Mouse (Mus musculus): ENCODE data around the gene Nlrp6. TPM values are rescaled to one million over a fixed set of nuclear protein-coding genes. Genes with fewer than 3 reads are reported as not detected.

Gene Nlrp6
- polyA plus RNA-seq, 1 experiment from 2014 or later: 52.8 TPM

- Histone ChIP-seq H3K27ac (ENCODE audit: low read depth, low read length) (no peak overlapping the region), H3K4me3 (ENCODE audit: low read depth, low read length) (no peak overlapping the region), H3K4me2 (replicated peaks; ENCODE audit: low read depth) (no peak overlapping the region), H3K9me3 (ENCODE audit: control insufficient read depth) (no peaks in the 10 kb centered on the region), H3K9ac (ENCODE audit: low read depth, low read length) (no peak overlapping the region), H3K36me3 (ENCODE audit: control insufficient read depth, insufficient read depth) (no peaks in the 10 kb centered on the region), H3K4me1 (replicated peaks; ENCODE audit: control insufficient read depth, insufficient read depth, low read length) (peaks cover 14% of the 10 kb centered on the region), H3K27me3 (replicated peaks; ENCODE audit: control insufficient read depth, insufficient read depth, low read length) (no peaks in the 10 kb centered on the region)
- peak; percentile 69 for TF ChIP-seq CTCF (IDR thresholded peaks at IDR 0.05; ENCODE audit: low read depth)
- 63% methylated on average over 3 of the region's 3 CpGs for WGBS
- no peak for ATAC-seq
These were observed 17.7 kb downstream of the Nlrp6 start for GRCm38 (mm10) chr7:140938436-140938835.

- Histone ChIP-seq H3K4me2 (replicated peaks; ENCODE audit: low read depth) (no peak overlapping the region), H3K9ac (ENCODE audit: low read depth, low read length) (no peak overlapping the region), H3K4me1 (replicated peaks; ENCODE audit: control insufficient read depth, insufficient read depth, low read length) (peaks cover 14% of the 10 kb centered on the region), H3K27me3 (replicated peaks; ENCODE audit: control insufficient read depth, insufficient read depth, low read length) (no peaks in the 10 kb centered on the region), H3K36me3 (ENCODE audit: control insufficient read depth, insufficient read depth) (no peaks in the 10 kb centered on the region), H3K9me3 (ENCODE audit: control insufficient read depth) (no peaks in the 10 kb centered on the region), H3K4me3 (ENCODE audit: low read depth, low read length) (no peak overlapping the region), H3K27ac (ENCODE audit: low read depth, low read length) (no peak overlapping the region)
- 59% methylated on average over 2 of the region's 2 CpGs for WGBS
- no peak for TF ChIP-seq CTCF (IDR thresholded peaks at IDR 0.05; ENCODE audit: low read depth)
- no peak for ATAC-seq
These were observed 18.2 kb downstream of the Nlrp6 start for GRCm38 (mm10) chr7:140938896-140939295.

GRCm38 (mm10) chr7:140939669-140940171 lies 19.0 kb downstream of the Nlrp6 start:
- H3K27ac ChIP-seq (ENCODE audit: low read depth, low read length): peak overlapping the region; percentile 35; the same call in 1 of the 2 replicates
- no peaks in the 10 kb centered on the region for H3K9me3 ChIP-seq (ENCODE audit: control insufficient read depth)
- H3K9ac ChIP-seq (ENCODE audit: low read depth, low read length): no peak overlapping the region
- 15% methylated on average over 7 of the region's 8 CpGs for WGBS
- peak; percentile 18; the same call in 1 of the 2 replicates for ATAC-seq
- TF ChIP-seq CTCF (IDR thresholded peaks at IDR 0.05; ENCODE audit: low read depth): no peak
- no peaks in the 10 kb centered on the region for H3K27me3 ChIP-seq (replicated peaks; ENCODE audit: control insufficient read depth, insufficient read depth, low read length)
- peak overlapping the region; percentile 27; the same call in 1 of the 2 replicates for H3K4me2 ChIP-seq (replicated peaks; ENCODE audit: low read depth)
- H3K36me3 ChIP-seq (ENCODE audit: control insufficient read depth, insufficient read depth): 0 out of 2 replicates have a peak, but pooled peaks cover 2% of the 10 kb centered on the region
- H3K4me3 ChIP-seq (ENCODE audit: low read depth, low read length): no peak overlapping the region
- H3K4me1 ChIP-seq (replicated peaks; ENCODE audit: control insufficient read depth, insufficient read depth, low read length): peaks cover 11% of the 10 kb centered on the region

- Histone ChIP-seq H3K9me3 (ENCODE audit: control insufficient read depth) (no peaks in the 10 kb centered on the region), H3K27me3 (replicated peaks; ENCODE audit: control insufficient read depth, insufficient read depth, low read length) (no peaks in the 10 kb centered on the region), H3K36me3 (ENCODE audit: control insufficient read depth, insufficient read depth) (peaks cover 19% of the 10 kb centered on the region), H3K4me3 (ENCODE audit: low read depth, low read length) (peak within 1 kb of the TSS; percentile 47), H3K4me2 (replicated peaks; ENCODE audit: low read depth) (peak within 1 kb of the TSS; percentile 72), H3K27ac (ENCODE audit: low read depth, low read length) (peak within 1 kb of the TSS; percentile 78), H3K9ac (ENCODE audit: low read depth, low read length) (peak within 1 kb of the TSS; percentile 52), H3K4me1 (replicated peaks; ENCODE audit: control insufficient read depth, insufficient read depth, low read length) (peaks cover 6% of the 10 kb centered on the region)
- peak; percentile 79 for ATAC-seq
- TF ChIP-seq CTCF (IDR thresholded peaks at IDR 0.05; ENCODE audit: low read depth): peak; percentile 96
- WGBS: 2% methylated on average over 33 of the region's 33 CpGs
These were observed 20.7 kb downstream of the Nlrp6 start, which contains the start of gene Pgghg for GRCm38 (mm10) chr7:140941222-140942051. TSS of gene Pgghg (plus strand) at chr7:140941391.

- peak overlapping the region; percentile 72 for H3K4me2 ChIP-seq (replicated peaks; ENCODE audit: low read depth)
- H3K9me3 ChIP-seq (ENCODE audit: control insufficient read depth): no peaks in the 10 kb centered on the region
- H3K4me1 ChIP-seq (replicated peaks; ENCODE audit: control insufficient read depth, insufficient read depth, low read length): peaks cover 6% of the 10 kb centered on the region
- H3K4me3 ChIP-seq (ENCODE audit: low read depth, low read length): peak overlapping the region; percentile 47
- 28% methylated on average over 9 of the region's 9 CpGs for WGBS
- peak overlapping the region; percentile 78 for H3K27ac ChIP-seq (ENCODE audit: low read depth, low read length)
- peaks cover 28% of the 10 kb centered on the region for H3K36me3 ChIP-seq (ENCODE audit: control insufficient read depth, insufficient read depth)
- peak overlapping the region; percentile 52 for H3K9ac ChIP-seq (ENCODE audit: low read depth, low read length)
- TF ChIP-seq CTCF (IDR thresholded peaks at IDR 0.05; ENCODE audit: low read depth): no peak
- H3K27me3 ChIP-seq (replicated peaks; ENCODE audit: control insufficient read depth, insufficient read depth, low read length): no peaks in the 10 kb centered on the region
- ATAC-seq: no peak
These were observed 21.6 kb downstream of the Nlrp6 start for GRCm38 (mm10) chr7:140942341-140942740.

- ATAC-seq: no peak
- Histone ChIP-seq H3K4me3 (ENCODE audit: low read depth, low read length) (no peak overlapping the region), H3K9me3 (ENCODE audit: control insufficient read depth) (no peaks in the 10 kb centered on the region), H3K4me1 (replicated peaks; ENCODE audit: control insufficient read depth, insufficient read depth, low read length) (peaks cover 6% of the 10 kb centered on the region), H3K36me3 (ENCODE audit: control insufficient read depth, insufficient read depth) (peaks cover 32% of the 10 kb centered on the region), H3K27ac (ENCODE audit: low read depth, low read length) (peak overlapping the region; percentile 78), H3K9ac (ENCODE audit: low read depth, low read length) (no peak overlapping the region), H3K4me2 (replicated peaks; ENCODE audit: low read depth) (0 out of 2 replicates have a peak overlapping the region, but pooled peaks have one; percentile 10), H3K27me3 (replicated peaks; ENCODE audit: control insufficient read depth, insufficient read depth, low read length) (no peaks in the 10 kb centered on the region)
- TF ChIP-seq CTCF (IDR thresholded peaks at IDR 0.05; ENCODE audit: low read depth): no peak
- WGBS: 84% methylated on average over 10 of the region's 10 CpGs
These were observed 22.1 kb downstream of the Nlrp6 start for GRCm38 (mm10) chr7:140942811-140943210.
